Mouse (Mus musculus) thymus, postnatal 14 days (tissue): ENCODE results near the gene Rtp1.
A peak's percentile ranks its signal among the peaks of the same experiment; 100 is the strongest.

ENCODE experiments used
- DNase-seq: peaks from one replicate; pipeline ENCODE4 v3.0.0; 2021

Gene Rtp1

GRCm38 (mm10) chr16:23456534-23456933 lies 27.6 kb downstream of the Rtp1 start:
- DNase-seq, result no peak

DNA sequence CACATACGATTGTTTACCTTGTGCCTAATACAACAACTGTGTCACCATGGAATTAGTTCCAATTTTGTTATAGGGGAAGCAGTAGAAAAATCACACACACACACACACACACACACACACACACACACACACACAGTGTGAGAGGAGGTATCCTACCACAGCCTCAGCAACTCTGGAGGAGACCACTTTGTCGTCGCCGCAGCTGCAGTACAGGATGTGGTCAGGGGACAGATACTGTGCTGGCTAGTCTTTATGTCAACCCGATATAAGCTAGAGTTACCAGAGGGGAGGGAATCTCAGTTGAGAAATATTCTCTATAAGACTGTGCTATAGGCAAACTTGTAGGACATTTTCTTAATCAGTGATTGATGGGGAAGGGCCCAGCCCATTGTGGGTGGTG lies 28.4 kb downstream of the Rtp1 start:
- DNase-seq, result peak; percentile 26

DNA sequence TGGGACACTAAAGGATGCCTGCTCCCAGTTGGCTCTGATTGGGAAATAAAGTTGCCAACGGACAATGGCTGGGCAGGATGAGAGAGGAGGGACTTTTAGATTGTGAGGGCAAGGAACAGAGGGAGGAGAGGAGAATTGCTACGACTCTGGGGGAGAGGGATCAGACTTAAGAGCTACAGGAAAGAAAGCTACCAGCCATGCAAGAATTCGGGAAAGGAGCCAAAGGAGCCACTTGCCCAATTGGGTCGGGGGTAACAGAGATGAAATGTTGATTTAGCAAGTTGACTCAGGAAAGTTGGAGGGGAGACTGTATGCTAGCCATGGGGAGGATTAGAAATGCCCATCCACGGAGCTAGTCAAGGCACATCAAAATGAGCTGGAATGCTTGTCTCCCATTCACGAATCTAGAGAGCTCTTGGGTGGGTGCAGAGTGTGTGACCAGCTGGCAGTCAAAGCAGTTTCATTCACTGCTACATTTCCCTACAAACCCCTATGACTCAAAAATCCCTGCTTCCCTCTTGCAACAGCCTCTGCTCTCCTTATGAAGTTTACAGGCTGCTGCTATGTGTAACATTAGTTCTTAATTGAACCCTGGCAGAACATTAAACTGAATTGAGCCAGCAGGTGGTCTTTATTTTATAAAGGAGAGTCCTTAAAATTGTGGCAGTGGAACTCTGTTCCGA lies 30.1 kb downstream of the Rtp1 start:
- no peak for DNase-seq

- no peak for DNase-seq
These were observed 34.9 kb downstream of the Rtp1 start for GRCm38 (mm10) chr16:23463671-23464347.

DNA sequence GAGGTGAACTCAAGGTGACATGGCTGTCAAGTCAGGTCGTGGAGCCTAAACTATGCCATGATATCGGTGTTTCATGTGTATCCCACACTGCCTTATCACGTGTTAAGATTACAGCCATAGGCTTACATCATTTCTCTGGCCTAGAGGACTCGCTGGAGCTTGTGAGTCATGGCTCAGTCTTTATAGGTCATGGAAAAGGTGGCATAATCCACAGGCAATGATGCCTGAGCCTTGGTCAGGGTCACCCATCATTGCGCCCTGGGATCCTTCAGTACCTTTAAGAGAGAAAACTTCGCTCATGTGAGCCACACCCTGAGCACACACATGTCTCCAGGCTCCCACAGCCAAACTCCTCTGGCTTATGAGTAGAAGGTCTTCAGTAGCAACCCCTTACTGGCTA lies 42.6 kb downstream of the Rtp1 start:
- no peak for DNase-seq

DNA sequence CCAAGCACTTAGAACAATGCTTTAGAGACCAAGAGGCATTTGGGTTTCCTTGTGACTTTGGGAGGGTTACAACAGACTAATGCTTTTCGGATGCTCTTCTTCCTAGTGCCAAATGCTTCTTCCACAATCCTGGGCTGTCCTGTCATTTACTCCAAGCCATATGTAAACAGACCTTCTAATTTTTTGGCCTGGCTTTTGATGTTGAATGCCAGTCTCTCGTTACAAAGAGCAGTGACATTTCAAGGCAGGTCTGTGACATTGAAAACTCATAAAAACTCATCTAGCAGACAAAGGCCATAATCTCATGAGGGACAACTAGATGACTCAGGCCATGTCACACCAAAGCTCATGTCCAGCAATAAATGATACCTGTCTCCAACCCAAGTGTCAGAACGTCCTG lies 43.1 kb downstream of the Rtp1 start:
- DNase-seq, result no peak

- DNase-seq, result no peak
These were observed 46.7 kb downstream of the Rtp1 start for GRCm38 (mm10) chr16:23475651-23476050.

DNA sequence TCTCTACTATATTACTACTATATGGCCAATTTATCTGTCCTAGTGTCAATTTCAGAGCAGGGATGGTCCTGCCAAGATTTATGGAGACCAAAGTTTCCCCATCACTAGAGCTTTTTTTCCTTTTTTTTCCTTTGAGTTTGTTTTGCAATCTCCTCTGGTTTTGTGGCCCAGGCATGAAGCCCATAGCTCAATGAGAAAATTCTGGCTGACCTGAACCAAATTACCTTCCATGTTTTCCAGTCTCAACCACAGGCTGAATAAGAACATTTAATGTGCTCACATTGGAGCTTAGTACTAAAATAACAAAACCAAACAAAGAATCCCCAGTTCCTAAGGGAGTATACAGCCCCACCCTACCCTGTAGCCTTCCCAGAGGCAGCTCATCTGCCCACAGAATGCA lies 47.7 kb downstream of the Rtp1 start:
- no peak for DNase-seq

- DNase-seq, result no peak
These were observed 51.1 kb downstream of the Rtp1 start for GRCm38 (mm10) chr16:23479872-23480603.

- DNase-seq, result no peak
These were observed 53.3 kb downstream of the Rtp1 start for GRCm38 (mm10) chr16:23482218-23482617.

- DNase-seq, result no peak
These were observed 53.9 kb downstream of the Rtp1 start for GRCm38 (mm10) chr16:23482846-23483245.

GRCm38 (mm10) chr16:23483292-23483691 lies 54.4 kb downstream of the Rtp1 start:
- no peak for DNase-seq
